Comparison of ENCODE assay signal across 8 mouse cellular contexts in genomic region chr9:67633761-67634441, GRCm38 (mm10).
DNase-seq lines count a peak whose midpoint lies in the region; ATAC-seq and TF ChIP-seq lines count a peak whose summit lies in the region.

No protein-coding gene starts in this region.

- DNase-seq in R1 (ENCODE audit: low read depth, low spot score), result peak; percentile 69
- DNase-seq in cerebellum, adult 8-10 months, result peak; percentile 55
- DNase-seq in frontal cortex, adult 2 months (ENCODE audit: extremely low spot score in 1 of 2, low spot score in 1 of 2), result peak; percentile 28 to 75
- peak; percentile 78 for DNase-seq in hindbrain, embryonic 10.5 days (ENCODE audit: low spot score)
- peak; percentile 62 to 72 for DNase-seq in layer of hippocampus, postnatal 14 days (ENCODE audit: low spot score in 2 of 2)
- peak; percentile 77 for DNase-seq in lung, postnatal 0 days (ENCODE audit: low spot score)
- peak; percentile 80 for DNase-seq in right cerebral cortex, adult 18-20 months

- ATAC-seq in lung, postnatal 0 days, result peak; percentile 90
- ATAC-seq in monocyte, adult 5-6 weeks (replicated peaks; ENCODE audit: insufficient number of reproducible peaks, low FRiP score, low TSS enrichment, poor library complexity, severe bottlenecking), result no peak

- H3K4me3 ChIP-seq in hindbrain, embryonic 10.5 days, result peak overlapping the region; percentile 86
- H3K4me3 ChIP-seq in lung, postnatal 0 days (ENCODE audit: low read depth, low read length), result peak overlapping the region; percentile 74

- TF ChIP-seq CTCF in lung, postnatal 0 days (IDR thresholded peaks at IDR 0.05), result no peak

- no peaks in the 10 kb centered on the region for H3K9me3 ChIP-seq in hindbrain, embryonic 10.5 days
- no peaks in the 10 kb centered on the region for H3K9me3 ChIP-seq in lung, postnatal 0 days (ENCODE audit: low read length)

- H3K4me1 ChIP-seq in hindbrain, embryonic 10.5 days (replicated peaks), result peaks cover 33% of the 10 kb centered on the region
- H3K4me1 ChIP-seq in lung, postnatal 0 days (ENCODE audit: insufficient read depth, low read depth, low read length), result peaks cover 7% of the 10 kb centered on the region; the same call in 1 of the 2 replicates

- H3K27me3 ChIP-seq in hindbrain, embryonic 10.5 days (ENCODE audit: insufficient read depth, poor library complexity, severe bottlenecking), result peaks cover 26% of the 10 kb centered on the region
- peaks cover 21% of the 10 kb centered on the region for H3K27me3 ChIP-seq in lung, postnatal 0 days (replicated peaks; ENCODE audit: insufficient read depth, low read length)

- H3K27ac ChIP-seq in hindbrain, embryonic 10.5 days, result peak overlapping the region; percentile 92
- H3K27ac ChIP-seq in lung, postnatal 0 days (ENCODE audit: low read length), result no peak overlapping the region

- no peak for TF ChIP-seq EP300 in lung, postnatal 0 days (IDR thresholded peaks at IDR 0.05)

- under 1% methylated on average over 61 of the region's 61 CpGs for whole genome bisulfite sequencing in hindbrain, embryonic 10.5 days
- 1% methylated on average over 52 of the region's 61 CpGs for WGBS in lung, postnatal 0 days

- H3K4me2 ChIP-seq in lung, postnatal 0 days (replicated peaks; ENCODE audit: low read depth, low read length), result peak overlapping the region; percentile 96

- peak overlapping the region; percentile 50 for H3K9ac ChIP-seq in lung, postnatal 0 days (replicated peaks; ENCODE audit: low read depth)

- no peaks in the 10 kb centered on the region for H3K36me3 ChIP-seq in hindbrain, embryonic 10.5 days
- H3K36me3 ChIP-seq in lung, postnatal 0 days (ENCODE audit: insufficient read depth, low read length), result no peaks in the 10 kb centered on the region
